Mouse (Mus musculus): ENCODE measurements around the gene Gjd2. TPM values are rescaled to one million over a fixed set of nuclear protein-coding genes. Genes with fewer than 3 reads are reported as not detected.
A peak's percentile ranks its signal among the peaks of the same experiment; 100 is the strongest.

The Gjd2 gene
- polyA plus RNA-seq, 1 experiment from 2014 or later = 0.05 TPM

DNA sequence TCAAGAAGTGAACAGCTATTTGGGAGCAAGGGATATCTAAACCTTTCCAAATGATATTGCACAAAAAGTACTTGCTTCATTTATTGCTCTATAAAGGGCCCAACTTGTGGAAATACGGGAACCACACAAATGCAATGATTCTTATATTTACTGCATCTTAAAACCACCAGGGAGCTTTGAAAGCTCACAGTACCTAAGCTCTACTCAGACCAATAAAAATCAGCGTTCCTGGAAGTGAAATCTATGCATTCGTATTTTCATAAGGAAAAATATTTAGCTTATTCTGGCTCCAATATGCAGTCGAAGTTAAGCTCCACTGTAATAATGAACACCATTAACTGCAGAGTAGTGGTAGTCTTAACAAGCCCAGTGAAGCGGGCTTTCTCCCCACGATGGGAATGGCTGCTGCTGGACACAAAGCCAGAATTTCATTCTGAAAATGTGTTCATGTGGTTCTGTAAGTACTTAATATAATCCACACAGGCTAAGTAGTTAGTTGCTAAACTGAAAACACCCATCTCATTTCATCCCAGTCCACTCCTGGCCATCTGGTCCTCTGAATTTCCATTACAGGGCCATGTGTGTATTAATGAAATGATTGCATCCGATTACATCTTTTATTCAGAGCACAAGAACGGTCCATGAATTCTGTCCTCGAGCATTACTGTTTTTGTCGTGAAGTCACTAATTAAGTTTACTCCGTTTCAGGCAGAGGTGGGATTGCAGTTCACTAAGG, 6.2 kb upstream of the Gjd2 start:
- Histone ChIP-seq H3K4me3 (ENCODE audit: low read length) (no peak overlapping the region), H3K4me2 (ENCODE audit: low read depth, low read length) (no peak overlapping the region), H3K27me3 (ENCODE audit: control insufficient read depth, insufficient read depth, low read depth, low read length) (peaks cover 6% of the 10 kb centered on the region), H3K36me3 (ENCODE audit: control insufficient read depth, insufficient read depth, low read length) (no peaks in the 10 kb centered on the region), H3K9ac (ENCODE audit: low read length) (no peak overlapping the region), H3K9me3 (ENCODE audit: control insufficient read depth, low read length) (no peaks in the 10 kb centered on the region), H3K4me1 (replicated peaks; ENCODE audit: control insufficient read depth, insufficient read depth, low read length) (no peaks in the 10 kb centered on the region), H3K27ac (ENCODE audit: low read length) (no peak overlapping the region)
- 83% methylated on average over 11 of the region's 11 CpGs for WGBS
- ATAC-seq (ENCODE audit: low read depth) = no peak

DNA sequence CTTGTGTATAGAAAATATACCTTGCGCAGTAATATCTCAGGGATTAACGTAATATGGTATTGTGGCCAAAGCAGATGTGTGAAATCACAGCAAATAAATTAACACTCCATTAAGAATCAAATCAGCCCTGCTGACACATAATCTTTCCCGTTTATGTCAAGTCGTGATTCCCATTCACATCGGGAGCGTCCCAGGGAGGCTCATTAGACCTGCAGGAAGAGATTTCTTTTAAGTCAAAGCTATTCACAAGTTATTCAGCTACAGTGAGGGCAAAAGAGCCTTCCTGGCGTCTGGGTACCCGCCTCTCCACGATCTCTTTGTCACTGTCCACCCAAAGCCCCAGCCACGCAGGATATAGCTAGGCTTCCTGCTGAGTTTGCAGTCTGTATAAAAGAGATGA, 4.7 kb upstream of the Gjd2 start:
- H3K9ac ChIP-seq (ENCODE audit: low read length) = no peak overlapping the region
- peaks cover 21% of the 10 kb centered on the region for H3K27me3 ChIP-seq (ENCODE audit: control insufficient read depth, insufficient read depth, low read depth, low read length)
- 15% methylated on average over 10 of the region's 10 CpGs for WGBS
- H3K4me2 ChIP-seq (ENCODE audit: low read depth, low read length) = no peak overlapping the region
- no peak overlapping the region for H3K27ac ChIP-seq (ENCODE audit: low read length)
- H3K4me3 ChIP-seq (ENCODE audit: low read length) = no peak overlapping the region
- H3K36me3 ChIP-seq (ENCODE audit: control insufficient read depth, insufficient read depth, low read length) = no peaks in the 10 kb centered on the region
- no peak for ATAC-seq (ENCODE audit: low read depth)
- 0 out of 2 replicates have a peak, but pooled peaks cover 4% of the 10 kb centered on the region for H3K4me1 ChIP-seq (replicated peaks; ENCODE audit: control insufficient read depth, insufficient read depth, low read length)
- no peaks in the 10 kb centered on the region for H3K9me3 ChIP-seq (ENCODE audit: control insufficient read depth, low read length)

DNA sequence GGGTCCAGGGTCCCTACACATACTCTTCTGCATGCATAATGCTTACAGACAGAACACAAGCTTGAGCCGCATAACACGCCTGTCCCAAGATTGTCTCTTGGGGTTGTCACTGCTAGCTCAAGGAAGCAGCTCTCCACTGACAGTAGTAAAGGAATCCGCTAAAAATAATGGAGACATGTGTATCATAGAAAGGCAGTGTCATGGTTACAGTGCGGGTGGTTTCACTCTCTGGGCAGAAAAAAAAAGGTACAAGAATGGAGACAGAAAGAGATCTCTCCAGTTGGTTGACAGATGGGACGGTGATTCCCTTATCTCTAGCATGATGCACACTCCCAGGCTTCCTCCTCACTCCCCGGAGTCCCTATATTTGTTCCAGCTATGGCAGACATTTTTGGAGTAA, 1.4 kb upstream of the Gjd2 start:
- H3K27ac ChIP-seq (ENCODE audit: low read length) = no peak overlapping the region
- H3K9ac ChIP-seq (ENCODE audit: low read length) = no peak overlapping the region
- H3K4me2 ChIP-seq (ENCODE audit: low read depth, low read length) = no peak overlapping the region
- peaks cover 31% of the 10 kb centered on the region for H3K27me3 ChIP-seq (ENCODE audit: control insufficient read depth, insufficient read depth, low read depth, low read length)
- H3K36me3 ChIP-seq (ENCODE audit: control insufficient read depth, insufficient read depth, low read length) = no peaks in the 10 kb centered on the region
- WGBS = 70% methylated on average over 6 of the region's 6 CpGs
- no peak for ATAC-seq (ENCODE audit: low read depth)
- no peak overlapping the region for H3K4me3 ChIP-seq (ENCODE audit: low read length)
- 0 out of 2 replicates have a peak, but pooled peaks cover 4% of the 10 kb centered on the region for H3K4me1 ChIP-seq (replicated peaks; ENCODE audit: control insufficient read depth, insufficient read depth, low read length)
- no peaks in the 10 kb centered on the region for H3K9me3 ChIP-seq (ENCODE audit: control insufficient read depth, low read length)

DNA sequence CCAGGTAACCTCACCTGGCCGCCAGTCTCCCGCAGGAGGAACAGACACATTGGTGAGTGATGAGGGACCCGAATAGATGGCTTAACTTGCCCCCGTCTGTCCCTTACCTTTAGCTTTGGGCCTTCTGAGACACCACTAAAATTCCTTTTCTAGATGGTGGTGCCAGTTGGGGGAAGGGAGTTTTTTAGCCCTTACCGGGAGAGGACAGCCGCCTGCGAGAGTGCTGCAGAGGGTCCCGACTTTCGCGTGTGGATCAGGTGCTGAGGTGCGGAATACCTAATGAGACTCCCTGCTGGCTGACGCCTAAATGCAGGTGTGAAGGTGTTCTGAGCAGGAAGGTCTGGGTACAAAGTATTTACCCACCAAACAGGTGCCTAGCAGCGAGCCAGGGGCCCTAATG, 427 bp upstream of the Gjd2 start:
- Histone ChIP-seq H3K4me1 (replicated peaks; ENCODE audit: control insufficient read depth, insufficient read depth, low read length) (0 out of 2 replicates have a peak, but pooled peaks cover 4% of the 10 kb centered on the region), H3K36me3 (ENCODE audit: control insufficient read depth, insufficient read depth, low read length) (no peaks in the 10 kb centered on the region), H3K27ac (ENCODE audit: low read length) (no peak overlapping the region), H3K4me3 (ENCODE audit: low read length) (peak overlapping the region; percentile 44), H3K27me3 (ENCODE audit: control insufficient read depth, insufficient read depth, low read depth, low read length) (peaks cover 31% of the 10 kb centered on the region), H3K4me2 (ENCODE audit: low read depth, low read length) (peak overlapping the region; percentile 58), H3K9me3 (ENCODE audit: control insufficient read depth, low read length) (no peaks in the 10 kb centered on the region), H3K9ac (ENCODE audit: low read length) (no peak overlapping the region)
- ATAC-seq (ENCODE audit: low read depth) = no peak
- WGBS = 2% methylated on average over 13 of the region's 13 CpGs

DNA sequence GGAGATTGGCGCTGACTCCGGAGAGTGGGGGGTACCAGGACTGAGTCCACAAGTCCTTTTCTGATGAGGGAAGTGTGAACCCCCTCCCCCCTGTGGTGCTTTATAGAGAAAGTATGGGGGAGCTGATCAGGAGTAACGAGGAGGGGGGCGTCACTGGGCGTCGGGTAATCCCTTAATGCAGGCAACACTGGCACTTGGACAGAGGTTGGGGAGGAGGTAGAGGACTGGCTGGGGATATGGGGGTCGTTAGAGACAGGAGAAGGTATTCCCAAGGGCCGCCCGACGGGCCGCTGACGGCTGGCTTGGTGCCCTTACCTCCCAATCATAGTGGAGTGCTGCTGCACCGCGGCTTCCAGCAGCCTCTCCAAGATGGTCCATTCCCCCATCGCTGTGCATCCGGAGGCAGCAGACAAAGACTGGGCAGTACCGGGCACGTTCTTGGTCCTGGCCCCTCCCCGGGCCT, 639 bp downstream of the Gjd2 start:
- no peak overlapping the region; the same call in 1 of the 2 replicates for H3K4me3 ChIP-seq (ENCODE audit: low read length)
- no peaks in the 10 kb centered on the region for H3K36me3 ChIP-seq (ENCODE audit: control insufficient read depth, insufficient read depth, low read length)
- H3K9ac ChIP-seq (ENCODE audit: low read length) = no peak overlapping the region
- peaks cover 31% of the 10 kb centered on the region for H3K27me3 ChIP-seq (ENCODE audit: control insufficient read depth, insufficient read depth, low read depth, low read length)
- WGBS = 6% methylated on average over 19 of the region's 19 CpGs
- 0 out of 2 replicates have a peak, but pooled peaks cover 4% of the 10 kb centered on the region for H3K4me1 ChIP-seq (replicated peaks; ENCODE audit: control insufficient read depth, insufficient read depth, low read length)
- H3K4me2 ChIP-seq (ENCODE audit: low read depth, low read length) = no peak overlapping the region; the same call in 1 of the 2 replicates
- no peak overlapping the region for H3K27ac ChIP-seq (ENCODE audit: low read length)
- H3K9me3 ChIP-seq (ENCODE audit: control insufficient read depth, low read length) = no peaks in the 10 kb centered on the region
- ATAC-seq (ENCODE audit: low read depth) = no peak

DNA sequence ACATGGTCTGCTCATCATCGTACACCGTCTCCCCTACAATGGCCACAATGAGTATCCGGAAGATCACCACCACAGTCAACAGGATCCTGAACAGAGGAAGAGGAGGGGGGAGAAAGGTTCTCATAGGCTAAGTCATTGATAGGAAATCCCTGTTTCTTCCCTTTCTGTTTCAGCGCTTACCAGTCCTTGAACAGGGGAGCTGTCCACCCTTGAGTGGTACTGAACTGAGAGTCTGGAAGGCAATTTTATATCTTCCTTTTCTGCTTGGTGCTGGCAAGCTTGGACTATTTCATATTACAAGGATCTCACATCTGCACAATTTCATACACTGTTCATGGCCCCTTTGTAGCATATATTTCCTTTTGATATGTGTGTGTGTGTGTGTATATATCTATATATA, 1.6 kb downstream of the Gjd2 start:
- peaks cover 31% of the 10 kb centered on the region for H3K27me3 ChIP-seq (ENCODE audit: control insufficient read depth, insufficient read depth, low read depth, low read length)
- H3K27ac ChIP-seq (ENCODE audit: low read length) = no peak overlapping the region
- H3K36me3 ChIP-seq (ENCODE audit: control insufficient read depth, insufficient read depth, low read length) = no peaks in the 10 kb centered on the region
- H3K4me3 ChIP-seq (ENCODE audit: low read length) = no peak overlapping the region
- no peaks in the 10 kb centered on the region for H3K9me3 ChIP-seq (ENCODE audit: control insufficient read depth, low read length)
- 0 out of 2 replicates have a peak, but pooled peaks have one; percentile 34 for ATAC-seq (ENCODE audit: low read depth)
- 56% methylated on average over 4 of the region's 4 CpGs for WGBS
- no peak overlapping the region for H3K9ac ChIP-seq (ENCODE audit: low read length)
- 0 out of 2 replicates have a peak, but pooled peaks cover 4% of the 10 kb centered on the region for H3K4me1 ChIP-seq (replicated peaks; ENCODE audit: control insufficient read depth, insufficient read depth, low read length)
- H3K4me2 ChIP-seq (ENCODE audit: low read depth, low read length) = no peak overlapping the region

DNA sequence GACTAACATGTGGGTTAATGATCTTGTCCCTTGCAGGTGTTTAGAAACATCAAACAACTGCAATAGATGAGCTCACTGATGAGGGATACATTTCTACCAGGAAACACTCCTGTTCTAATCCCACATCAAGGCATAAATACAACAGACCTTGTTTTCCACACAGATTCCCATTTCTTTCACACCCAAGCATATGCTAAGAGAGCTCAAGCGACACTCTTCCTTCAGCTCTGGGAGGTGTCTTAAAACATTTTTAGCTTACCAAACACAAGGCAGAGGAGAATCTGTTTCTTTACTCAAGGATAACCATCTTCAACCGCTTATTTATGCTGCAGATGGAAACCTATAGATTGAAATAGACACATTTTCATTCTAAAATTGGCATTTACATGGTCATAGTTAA, 5.1 kb downstream of the Gjd2 start:
- H3K9me3 ChIP-seq (ENCODE audit: control insufficient read depth, low read length) = no peaks in the 10 kb centered on the region
- peaks cover 12% of the 10 kb centered on the region for H3K27me3 ChIP-seq (ENCODE audit: control insufficient read depth, insufficient read depth, low read depth, low read length)
- no peak overlapping the region for H3K4me2 ChIP-seq (ENCODE audit: low read depth, low read length)
- no peak overlapping the region for H3K4me3 ChIP-seq (ENCODE audit: low read length)
- no peak overlapping the region for H3K9ac ChIP-seq (ENCODE audit: low read length)
- H3K36me3 ChIP-seq (ENCODE audit: control insufficient read depth, insufficient read depth, low read length) = no peaks in the 10 kb centered on the region
- H3K27ac ChIP-seq (ENCODE audit: low read length) = no peak overlapping the region
- no peak for ATAC-seq (ENCODE audit: low read depth)
- 77% methylated on average over 2 of the region's 2 CpGs for WGBS
- H3K4me1 ChIP-seq (replicated peaks; ENCODE audit: control insufficient read depth, insufficient read depth, low read length) = 0 out of 2 replicates have a peak, but pooled peaks cover under 1% of the 10 kb centered on the region

DNA sequence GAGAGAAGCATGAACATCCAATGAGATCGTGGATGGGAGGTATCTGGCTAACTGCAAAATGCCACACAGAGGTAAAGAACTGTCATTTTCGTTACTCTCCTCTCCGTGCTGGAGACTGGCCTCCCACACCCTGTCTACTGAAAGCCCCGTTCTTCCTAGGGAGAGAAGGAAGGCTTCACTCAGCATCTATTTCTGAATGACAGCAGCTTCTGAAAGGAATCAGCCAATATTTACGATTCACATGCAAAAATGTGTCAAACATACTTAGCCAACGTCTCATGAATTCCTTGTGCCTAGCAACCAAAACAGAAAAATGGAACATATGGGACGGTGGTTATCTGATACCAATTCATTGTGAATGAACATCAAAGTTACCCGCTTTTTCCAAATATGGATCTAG, 15.9 kb downstream of the Gjd2 start:
- no peaks in the 10 kb centered on the region for H3K4me1 ChIP-seq (replicated peaks; ENCODE audit: control insufficient read depth, insufficient read depth, low read length)
- H3K27ac ChIP-seq (ENCODE audit: low read length) = no peak overlapping the region
- H3K27me3 ChIP-seq (ENCODE audit: control insufficient read depth, insufficient read depth, low read depth, low read length) = no peaks in the 10 kb centered on the region
- no peak overlapping the region for H3K4me3 ChIP-seq (ENCODE audit: low read length)
- H3K36me3 ChIP-seq (ENCODE audit: control insufficient read depth, insufficient read depth, low read length) = no peaks in the 10 kb centered on the region
- no peak overlapping the region for H3K4me2 ChIP-seq (ENCODE audit: low read depth, low read length)
- no peak for ATAC-seq (ENCODE audit: low read depth)
- WGBS = 36% methylated on average over 8 of the region's 8 CpGs
- no peak overlapping the region for H3K9ac ChIP-seq (ENCODE audit: low read length)
- H3K9me3 ChIP-seq (ENCODE audit: control insufficient read depth, low read length) = no peaks in the 10 kb centered on the region

DNA sequence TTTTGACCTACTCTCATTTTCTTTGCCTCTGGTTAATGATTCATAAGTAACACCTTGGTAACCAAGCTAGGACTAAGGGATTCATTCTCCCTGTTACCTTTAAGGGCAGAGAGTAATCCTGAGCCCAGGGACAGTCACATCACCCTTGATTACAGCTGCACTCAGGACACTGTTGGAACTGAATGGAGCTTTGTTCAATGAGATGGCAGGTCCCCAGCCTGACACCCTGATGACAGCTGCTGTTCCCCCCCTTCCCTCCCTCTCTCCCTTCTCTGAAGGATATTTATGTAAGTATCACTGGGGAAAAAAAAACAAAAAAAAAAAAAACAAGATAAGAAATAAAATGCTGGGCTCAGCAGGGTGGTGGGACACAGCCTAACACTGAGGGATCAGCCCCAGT, 16.5 kb downstream of the Gjd2 start:
- Histone ChIP-seq H3K4me2 (ENCODE audit: low read depth, low read length) (no peak overlapping the region), H3K4me1 (replicated peaks; ENCODE audit: control insufficient read depth, insufficient read depth, low read length) (no peaks in the 10 kb centered on the region), H3K9me3 (ENCODE audit: control insufficient read depth, low read length) (no peaks in the 10 kb centered on the region), H3K9ac (ENCODE audit: low read length) (no peak overlapping the region), H3K4me3 (ENCODE audit: low read length) (no peak overlapping the region), H3K36me3 (ENCODE audit: control insufficient read depth, insufficient read depth, low read length) (no peaks in the 10 kb centered on the region), H3K27me3 (ENCODE audit: control insufficient read depth, insufficient read depth, low read depth, low read length) (no peaks in the 10 kb centered on the region), H3K27ac (ENCODE audit: low read length) (no peak overlapping the region)
- no peak for ATAC-seq (ENCODE audit: low read depth)
